Mouse (Mus musculus) layer of hippocampus, adult 9-11 months (tissue): Measurements from ENCODE around the gene Sox5.

ENCODE experiments used
- DNase-seq: peaks from one replicate; pipeline ENCODE4 v3.0.0; 2022

Sox5 gene

GRCm38 (mm10) chr6:144387539-144388255 is 394.1 kb downstream of the Sox5 start:
- DNase-seq: no peak

GRCm38 (mm10) chr6:144380641-144381040 is 401.1 kb downstream of the Sox5 start:
- no peak for DNase-seq

GRCm38 (mm10) chr6:144380171-144380570 is 401.6 kb downstream of the Sox5 start:
- no peak for DNase-seq

- DNase-seq: no peak
These were observed 407.0 kb downstream of the Sox5 start for GRCm38 (mm10) chr6:144374810-144375209.

- no peak for DNase-seq
These were observed 411.1 kb downstream of the Sox5 start for GRCm38 (mm10) chr6:144370699-144371098.

- DNase-seq: peak; percentile 16
These were observed 414.1 kb downstream of the Sox5 start for GRCm38 (mm10) chr6:144367626-144368077.

GRCm38 (mm10) chr6:144361267-144362038 is 420.3 kb downstream of the Sox5 start:
- no peak for DNase-seq

- DNase-seq: no peak
These were observed 424.7 kb downstream of the Sox5 start for GRCm38 (mm10) chr6:144357081-144357480.

GRCm38 (mm10) chr6:144351049-144351448 is 430.7 kb downstream of the Sox5 start:
- DNase-seq: no peak

- peak; percentile 33 for DNase-seq
These were observed 438.4 kb downstream of the Sox5 start for GRCm38 (mm10) chr6:144343338-144343737.

- no peak for DNase-seq
These were observed 442.2 kb downstream of the Sox5 start for GRCm38 (mm10) chr6:144339554-144339953.

- DNase-seq: peak; percentile 7
These were observed 442.8 kb downstream of the Sox5 start for GRCm38 (mm10) chr6:144339006-144339405.

- DNase-seq: no peak
These were observed 443.6 kb downstream of the Sox5 start for GRCm38 (mm10) chr6:144338221-144338620.

GRCm38 (mm10) chr6:144337436-144337969 is 444.3 kb downstream of the Sox5 start:
- DNase-seq: no peak

GRCm38 (mm10) chr6:144336789-144337188 is 445.0 kb downstream of the Sox5 start:
- no peak for DNase-seq

GRCm38 (mm10) chr6:144333146-144333545 is 448.6 kb downstream of the Sox5 start:
- DNase-seq: no peak

GRCm38 (mm10) chr6:144332027-144332426 is 449.8 kb downstream of the Sox5 start:
- DNase-seq: no peak

GRCm38 (mm10) chr6:144329311-144329930 is 452.4 kb downstream of the Sox5 start:
- no peak for DNase-seq

- no peak for DNase-seq
These were observed 453.0 kb downstream of the Sox5 start for GRCm38 (mm10) chr6:144328779-144329178.

- no peak for DNase-seq
These were observed 455.0 kb downstream of the Sox5 start for GRCm38 (mm10) chr6:144326817-144327216.

GRCm38 (mm10) chr6:144323372-144323771 is 458.4 kb downstream of the Sox5 start:
- no peak for DNase-seq

- no peak for DNase-seq
These were observed 459.3 kb downstream of the Sox5 start for GRCm38 (mm10) chr6:144322297-144323047.

- DNase-seq: no peak
These were observed 461.4 kb downstream of the Sox5 start for GRCm38 (mm10) chr6:144320327-144320726.
